Mouse (Mus musculus) ES-E14 (cell line): ENCODE measurements around the gene Klk1b4. TPM values are rescaled to one million over a fixed set of nuclear protein-coding genes. Genes with fewer than 3 reads are reported as not detected.

ENCODE experiments used
- DNase-seq: peaks from one replicate; pipeline ENCODE4 v3.0.0-alpha.2; 2013; ENCODE audit warnings: low read depth, low spot score
- H3K27ac ChIP-seq: 2 replicates; pipeline ENCODE4 v1.5.1; 2012; ENCODE audit warnings: low read depth, mild to moderate bottlenecking, low read length, moderate library complexity, mixed read lengths; ENCODE audit not compliant: poor library complexity, insufficient read depth, severe bottlenecking
- H3K36me3 ChIP-seq: 2 replicates; pipeline ENCODE4 v1.6.1; 2012; ENCODE audit warnings: mild to moderate bottlenecking, low read length, moderate library complexity, mixed read lengths; ENCODE audit not compliant: control insufficient read depth, poor library complexity, insufficient read depth, severe bottlenecking
- H3K4me1 ChIP-seq, 2 experiments: fragments of 150-350 bp in 1 of 2; sonication (generic) in 1 of 2; 2 replicates each; pipeline ENCODE4 v1.6.1; 2012; ENCODE audit warnings: low read length in 2 of 2, mild to moderate bottlenecking in 1 of 2, mixed read lengths in 1 of 2; ENCODE audit not compliant: control insufficient read depth in 2 of 2, insufficient read depth in 2 of 2, poor library complexity in 1 of 2
- H3K4me3 ChIP-seq, 2 experiments: fragments of 150-350 bp in 1 of 2; sonication (generic) in 1 of 2; 2 replicates each; pipeline ENCODE4 v1.5.1; 2012; ENCODE audit warnings: low read length in 2 of 2, low read depth in 1 of 2, mild to moderate bottlenecking in 1 of 2, mixed read lengths in 1 of 2; ENCODE audit not compliant: insufficient read depth in 1 of 2, poor library complexity in 1 of 2, severe bottlenecking in 1 of 2
- H3K9ac ChIP-seq: 2 replicates; pipeline ENCODE4 v1.6.1; 2012; ENCODE audit warnings: low read depth, mild to moderate bottlenecking, low read length, mixed read lengths; ENCODE audit not compliant: poor library complexity, insufficient read depth, severe bottlenecking
- H3K9me3 ChIP-seq: fragments of 150-350 bp; sonication (generic); 2 replicates; pipeline ENCODE4 v1.6.1; 2012; ENCODE audit warnings: low read depth, mild to moderate bottlenecking, low read length; ENCODE audit not compliant: control insufficient read depth, insufficient read depth
- CHD2 ChIP-seq: IDR thresholded peaks from 2 replicates; pipeline ENCODE4 v1.6.1; 2014; ENCODE audit warnings: mild to moderate bottlenecking, low read depth, low read length, inconsistent platforms
- HCFC1 ChIP-seq: IDR thresholded peaks from 2 replicates; pipeline ENCODE4 v1.6.1; 2012; ENCODE audit warnings: low read length, inconsistent platforms, borderline replicate concordance; ENCODE audit not compliant: insufficient read depth
- MAFK ChIP-seq: IDR thresholded peaks from 2 replicates; pipeline ENCODE4 v1.6.1; 2014; ENCODE audit warnings: mild to moderate bottlenecking, low read depth, low read length, inconsistent platforms; ENCODE audit not compliant: insufficient read depth
- ZNF384 ChIP-seq: IDR thresholded peaks from 2 replicates; pipeline ENCODE4 v1.6.1; 2012; ENCODE audit warnings: low read depth, low read length, inconsistent platforms
- in situ Hi-C, 2 experiments: fragments of 600-800 bp; cut with MboI; formaldehyde crosslinking; loops; one replicate each; pipeline ENCODE4 v1.15.1; 2025; ENCODE audit warnings: low sequenced_read_pairs in 2 of 2, inconsistent platforms in 1 of 2; ENCODE audit not compliant: unreplicated experiment in 2 of 2
- total RNA-seq: library from RNA; depleted of rRNA; stranded (reverse); fragments of 300-350 nt; gene quantifications from 2 replicates; pipeline ENCODE4 v1.2.3, GENCODE M21; 2012; rRNA removed

The Klk1b4 gene
- total RNA-seq, 1 experiment = not detected

- H3K27ac ChIP-seq = no peak within 1 kb of the TSS
- H3K4me3 ChIP-seq = no peak within 1 kb of the TSS
- no peaks in the 10 kb centered on the region for H3K36me3 ChIP-seq
- H3K4me1 ChIP-seq = peaks cover 0 to 6% of the 10 kb centered on the region in 2 experiments; a peak in 1 of 4 replicates
- no peak within 1 kb of the TSS for H3K9ac ChIP-seq
- H3K9me3 ChIP-seq = no peaks in the 10 kb centered on the region
- in situ Hi-C loops = loop anchor here (10.0 to 25.0 kb wide), 4 partner anchors 54 to 176 kb away; partner anchors contain the start of genes Lrrc4b (in 1 of the 2) and Shank1 (in 1 of the 2)
- TF ChIP-seq MAFK (no peak), HCFC1 (no peak), CHD2 (no peak), ZNF384 (no peak)
- DNase-seq = no peak
Measured at GRCm38 (mm10) chr7:44261147-44261546, 53.9 kb downstream of the Klk1b4 start, which contains the start of gene Gm15517. TSS of gene Gm15517 (plus strand) at chr7:44261447.

Other genes with a start within 250 kb of the Klk1b4 start
- not detected in 2 replicates for gene Klk1b1, start 240.7 kb upstream of the Klk1b4 start, total RNA-seq
- gene Klk1b9, start 231.4 kb upstream of the Klk1b4 start, total RNA-seq = not detected in 2 replicates
- not detected in 2 replicates for gene Klk1b11, start 211.6 kb upstream of the Klk1b4 start, total RNA-seq
- not detected in 2 replicates for gene Klk1b26, start 195.3 kb upstream of the Klk1b4 start, total RNA-seq
- gene Klk1b27, start 155.1 kb upstream of the Klk1b4 start, total RNA-seq = not detected in 2 replicates
- not detected in 2 replicates for gene Klk1b21, start 105.1 kb upstream of the Klk1b4 start, total RNA-seq
- not detected in 2 replicates for gene Klk1b22, start 94.8 kb upstream of the Klk1b4 start, total RNA-seq
- gene Klk1b16, start 70.7 kb upstream of the Klk1b4 start, total RNA-seq = not detected in 2 replicates
- not detected in 2 replicates for gene Klk1b24, start 19.2 kb upstream of the Klk1b4 start, total RNA-seq
- 0.40 TPM in 1 of 2 replicates, not detected in the other for gene Klk1b3, start 9.2 kb upstream of the Klk1b4 start, total RNA-seq
- not detected in 2 replicates for gene Klk1b5, start 8.5 kb downstream of the Klk1b4 start, total RNA-seq
- gene Klk1, start 17.9 kb downstream of the Klk1b4 start, total RNA-seq = 4.0 and 5.8 TPM in 2 replicates
- not detected in 2 replicates for gene Gm36864, start 28.7 kb downstream of the Klk1b4 start, total RNA-seq
- gene 1700028J19Rik, start 39.3 kb downstream of the Klk1b4 start, total RNA-seq = 0.42 and 0.58 TPM in 2 replicates
- gene 2410002F23Rik, start 39.3 kb downstream of the Klk1b4 start, total RNA-seq = 127 and 194 TPM in 2 replicates
- gene Acp4, start 49.9 kb downstream of the Klk1b4 start, total RNA-seq = 0.18 and 0.58 TPM in 2 replicates
- gene Gm15517, start 54.0 kb downstream of the Klk1b4 start, total RNA-seq = 1.4 TPM in 1 of 2 replicates, not detected in the other
- gene Clec11a, start 99.5 kb downstream of the Klk1b4 start, total RNA-seq = 2.2 TPM in 2 replicates
- 1.0 and 1.5 TPM in 2 replicates for gene Shank1, start 102.8 kb downstream of the Klk1b4 start, total RNA-seq
- 5.8 and 8.0 TPM in 2 replicates for gene Syt3, start 176.7 kb downstream of the Klk1b4 start, total RNA-seq
- gene 1700008O03Rik, start 178.4 kb downstream of the Klk1b4 start, total RNA-seq = 1.4 and 4.8 TPM in 2 replicates
- 0.18 TPM in 1 of 2 replicates, not detected in the other for gene Lrrc4b, start 221.6 kb downstream of the Klk1b4 start, total RNA-seq